22 mouse cellular contexts compared by ENCODE assay signal in the genomic region with DNA sequence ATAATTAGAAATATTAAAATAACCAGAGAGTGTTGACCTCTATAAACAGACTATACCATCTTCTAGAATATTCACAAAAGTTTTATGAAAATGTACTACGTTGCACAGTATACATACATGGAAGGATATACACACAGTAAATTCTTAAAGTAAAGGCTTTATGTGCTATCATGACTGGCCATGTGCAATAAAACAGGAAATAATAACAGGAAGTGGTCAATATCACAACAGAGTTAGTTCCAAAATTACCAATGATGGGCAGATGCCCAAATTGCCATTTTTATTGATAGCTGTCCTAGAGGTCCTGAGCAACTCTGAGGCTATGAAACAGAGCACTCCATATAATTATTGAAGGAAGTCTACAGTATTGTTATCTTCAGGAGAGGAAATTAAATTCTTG.
A peak's percentile ranks its signal among the peaks of the same experiment; 100 is the strongest.
DNase-seq lines count a peak whose midpoint lies in the region; ATAC-seq and TF ChIP-seq lines count a peak whose summit lies in the region.
"Had no signal": no experiment of that assay in that cellular context is flagged by ENCODE, and none has a peak within 500 bp of the region (broad histone marks: within the 10 kb centered on the region; RNA-seq: fewer than 3 reads in every experiment).

No protein-coding gene starts in this region.

- DNase-seq in MEL (ENCODE audit: low read depth, low spot score), result peak; percentile 31
- no peak for DNase-seq in testis, postnatal 10 days (ENCODE audit: low spot score)
- no peak for DNase-seq in layer of hippocampus, postnatal 14 days (ENCODE audit: low spot score in 2 of 2)
- DNase-seq: adrenal gland, adult 2 months; adrenal gland, adult 8-10 months; adrenal gland, postnatal 10 days; adrenal gland, postnatal 14 days; adrenal gland, postnatal 25 days; adrenal gland, postnatal 36 days; B cell, adult 2 months; cerebellum, adult 11 months; cerebellum, adult 11-12 months; cerebellum, adult 18-20 months; cerebellum, adult 2 months had no signal

- H3K9ac ChIP-seq in MEL (ENCODE audit: control insufficient read depth, low read depth, low read length, poor library complexity, severe bottlenecking), result no peak overlapping the region
- H3K9ac ChIP-seq in heart, embryonic 12.5 days, result no peak overlapping the region

- no peaks in the 10 kb centered on the region for H3K27me3 ChIP-seq in MEL (ENCODE audit: control insufficient read depth in 1 of 2, insufficient read depth in 2 of 2, low read length in 2 of 2)
- H3K27me3 ChIP-seq in heart, embryonic 12.5 days (replicated peaks), result no peaks in the 10 kb centered on the region
- H3K27me3 ChIP-seq: CH12.LX, Patski had no signal

- no peak overlapping the region for H3K27ac ChIP-seq in MEL (ENCODE audit: control insufficient read depth, low read depth, low read length)
- no peak overlapping the region for H3K27ac ChIP-seq in heart, embryonic 12.5 days (ENCODE audit: poor library complexity, severe bottlenecking)

- no peaks in the 10 kb centered on the region for H3K79me2 ChIP-seq in MEL (ENCODE audit: control insufficient read depth, insufficient read depth, low read length, poor library complexity)

- TF ChIP-seq RAD21 in MEL (IDR thresholded peaks at IDR 0.05; ENCODE audit: low read depth, low read length), result no peak

- 91% methylated on average over 1 of the region's 1 CpGs for WGBS in heart, embryonic 12.5 days

- H3K4me1 ChIP-seq in MEL (ENCODE audit: control insufficient read depth in 1 of 2, insufficient read depth in 2 of 2, low read length in 2 of 2), result peaks cover 10 to 26% of the 10 kb centered on the region in 2 experiments; a peak in 3 of 4 replicates
- H3K4me1 ChIP-seq in heart, embryonic 12.5 days (replicated peaks), result peaks cover 36% of the 10 kb centered on the region

- no peaks in the 10 kb centered on the region for H3K9me3 ChIP-seq in MEL (replicated peaks; ENCODE audit: insufficient read depth, low read length)
- no peaks in the 10 kb centered on the region for H3K9me3 ChIP-seq in heart, embryonic 12.5 days (replicated peaks)

- TF ChIP-seq POLR2A in MEL (IDR thresholded peaks at IDR 0.05; ENCODE audit: control insufficient read depth in 1 of 2, insufficient read depth in 1 of 2, low read depth in 1 of 2, low read length in 2 of 2, poor library complexity in 1 of 2), result no peak

- TF ChIP-seq EP300 in MEL (IDR thresholded peaks at IDR 0.05; ENCODE audit: low read depth in 1 of 2, low read length in 2 of 2), result peak; percentile 69 to 76; a peak in 3 of 4 replicates

- no peak overlapping the region for H3K4me2 ChIP-seq in heart, embryonic 12.5 days

- 0 out of 2 replicates have a peak, but pooled peaks have one; percentile 27 for ATAC-seq in common myeloid progenitor, adult 5-6 weeks (replicated peaks; ENCODE audit: low read depth, poor library complexity, severe bottlenecking)
- ATAC-seq in granulocyte monocyte progenitor cell, adult 5-6 weeks (replicated peaks; ENCODE audit: poor library complexity, severe bottlenecking), result peak; percentile 37; the same call in 1 of the 2 replicates
- ATAC-seq in heart, embryonic 12.5 days (ENCODE audit: insufficient number of reproducible peaks, low FRiP score), result no peak
- ATAC-seq: activated CD4-positive, CD25-positive, alpha-beta regulatory T cell, adult 4 months; CD4-positive, CD25-positive, alpha-beta regulatory T cell, adult 4 months; Patski had no signal

- no peak overlapping the region for H3K4me3 ChIP-seq in MEL (ENCODE audit: control insufficient read depth in 1 of 2, insufficient read depth in 1 of 2, low read depth in 2 of 2, low read length in 2 of 2)
- H3K4me3 ChIP-seq in heart, embryonic 12.5 days, result no peak overlapping the region

- TF ChIP-seq CTCF in MEL (IDR thresholded peaks at IDR 0.05 in 2 of 3, conservative IDR thresholded peaks at IDR 0.05 in 1 of 3; ENCODE audit: control insufficient read depth in 1 of 3, insufficient read depth in 1 of 3, low read depth in 2 of 3, low read length in 3 of 3, poor library complexity in 1 of 3, severe bottlenecking in 1 of 3), result no peak

- peaks cover 0 to 45% of the 10 kb centered on the region in 2 experiments; a peak in 2 of 4 replicates for H3K36me3 ChIP-seq in MEL (ENCODE audit: control insufficient read depth in 1 of 2, insufficient read depth in 2 of 2, low read length in 2 of 2)
- H3K36me3 ChIP-seq in heart, embryonic 12.5 days, result no peaks in the 10 kb centered on the region
- H3K36me3 ChIP-seq: G1E had no signal

TF ChIP-seq in MEL, 35 proteins besides CTCF, POLR2A, EP300 and RAD21:
- TF ChIP-seq TCF12 (IDR thresholded peaks at IDR 0.05; ENCODE audit: low read depth, low read length) (peak; percentile 50; the same call in 1 of the 2 replicates), GABPA (IDR thresholded peaks at IDR 0.05; ENCODE audit: low read depth, low read length) (no peak), TAL1 (IDR thresholded peaks at IDR 0.05; ENCODE audit: low read length) (peak; percentile 37), NRF1 (IDR thresholded peaks at IDR 0.05; ENCODE audit: insufficient read depth, low read depth, low read length, poor library complexity, severe bottlenecking) (no peak), GATA1 (IDR thresholded peaks at IDR 0.05; ENCODE audit: low read depth, low read length) (peak; percentile 35; the same call in 1 of the 2 replicates), E2F4 (IDR thresholded peaks at IDR 0.05; ENCODE audit: borderline replicate concordance, low read depth, low read length) (no peak), BHLHE40 (IDR thresholded peaks at IDR 0.05; ENCODE audit: borderline replicate concordance, low read depth, low read length) (no peak)
TF ChIP-seq in MEL: peak in this region for 3.
